Mouse (Mus musculus) A20 (cell line): ENCODE measurements at regions not wholly inside any gene's neighbourhood (a gene's known extent, or its start where the extent isn't known, plus 50 kb on each side); places are given as distances from the start of the nearest gene placed in this dataset.

ENCODE experiments used
- DNase-seq: peaks from one replicate; pipeline ENCODE4 v3.0.0-alpha.2; 2011; ENCODE audit warnings: low read depth, low spot score

GRCm38 (mm10) chr6:43021967-43022366, 73.1 kb downstream of the Olfr444 start:
- peak; percentile 8 for DNase-seq
